Mouse (Mus musculus): ENCODE measurements around the gene Syt1. TPM values are rescaled to one million over a fixed set of nuclear protein-coding genes. Genes with fewer than 3 reads are reported as not detected.
A peak's percentile ranks its signal among the peaks of the same experiment; 100 is the strongest.

The Syt1 gene
- total RNA-seq, 2 experiments from 2014 or later: 18.2 to 30.7 TPM

- no peak for DNase-seq
Observed at GRCm38 (mm10) chr10:108577611-108578010, 433.2 kb downstream of the Syt1 start.

GRCm38 (mm10) chr10:108572764-108573163, 438.0 kb downstream of the Syt1 start:
- DNase-seq: no peak

- DNase-seq: no peak
Observed at GRCm38 (mm10) chr10:108571104-108571503, 439.7 kb downstream of the Syt1 start.

GRCm38 (mm10) chr10:108569568-108570139, 441.1 kb downstream of the Syt1 start:
- no peak for DNase-seq

- DNase-seq: no peak
Observed at GRCm38 (mm10) chr10:108568925-108569324, 441.9 kb downstream of the Syt1 start.

GRCm38 (mm10) chr10:108568136-108568535, 442.6 kb downstream of the Syt1 start:
- peak; percentile 8 for DNase-seq

DNA sequence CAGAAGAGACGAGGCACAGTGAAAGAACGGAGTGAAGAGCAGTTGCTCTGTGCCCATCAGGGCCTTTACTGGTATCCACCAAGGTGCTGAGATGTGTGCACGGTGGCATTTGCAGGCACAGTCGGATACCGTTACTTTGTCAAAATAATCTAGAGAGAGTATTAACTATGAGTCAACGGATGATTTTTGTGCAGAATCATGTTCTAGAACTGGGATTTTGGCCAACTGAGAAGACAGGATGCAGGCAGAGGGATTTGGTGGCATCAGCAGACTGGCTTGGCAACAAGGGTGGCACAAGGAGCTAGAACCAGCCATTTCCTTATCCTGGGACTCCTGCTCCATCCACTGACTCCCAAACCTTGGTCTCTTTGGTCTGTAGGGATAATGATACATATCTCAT, 443.3 kb downstream of the Syt1 start:
- no peak for DNase-seq

GRCm38 (mm10) chr10:108559607-108559908, 451.2 kb downstream of the Syt1 start:
- no peak for DNase-seq

- DNase-seq: no peak
Observed at GRCm38 (mm10) chr10:108558812-108559606, 451.8 kb downstream of the Syt1 start.

DNA sequence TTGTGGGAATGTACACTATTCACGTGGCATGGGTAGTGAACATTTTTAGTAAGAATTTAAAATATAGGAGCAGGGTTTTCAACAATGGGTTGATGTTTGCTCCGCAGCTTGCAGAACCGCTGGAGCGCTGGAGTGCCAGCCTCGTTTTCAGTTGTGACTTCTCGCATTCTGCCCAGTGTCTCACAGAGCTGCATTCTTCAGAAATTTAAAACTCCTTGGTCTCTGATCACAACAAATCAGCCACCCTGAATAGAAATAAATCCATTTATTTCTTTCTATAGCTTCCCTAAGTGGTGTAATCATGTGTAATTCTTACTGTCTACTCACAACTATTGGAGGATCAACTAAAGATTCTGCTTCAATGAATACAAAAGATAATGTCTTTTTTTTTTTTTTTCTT, 458.2 kb downstream of the Syt1 start:
- no peak for DNase-seq

- no peak for DNase-seq
Observed at GRCm38 (mm10) chr10:108545715-108546114, 465.1 kb downstream of the Syt1 start.

GRCm38 (mm10) chr10:108541555-108541954, 469.2 kb downstream of the Syt1 start:
- no peak for DNase-seq

DNA sequence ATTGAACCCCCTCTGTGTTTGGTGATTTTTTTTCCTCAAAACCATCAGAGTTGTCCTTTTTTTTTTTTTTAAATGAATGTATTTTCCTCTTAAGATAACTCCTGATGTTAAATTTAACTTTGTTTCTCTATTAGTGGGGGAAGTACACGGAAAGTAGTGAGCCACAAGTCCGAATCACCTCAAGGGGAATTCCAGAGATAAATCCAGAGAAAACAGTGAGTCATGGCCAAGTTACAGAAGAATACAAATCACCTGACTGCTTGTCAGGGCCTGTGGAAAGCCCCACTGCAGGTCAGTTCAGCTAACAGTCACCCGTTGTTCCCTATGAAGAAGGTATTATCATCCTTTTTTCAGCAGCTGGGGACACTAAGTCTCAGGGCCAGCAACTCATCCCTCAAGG, 472.2 kb downstream of the Syt1 start:
- no peak for DNase-seq

- DNase-seq: peak; percentile 38
Observed at GRCm38 (mm10) chr10:108537641-108538040, 473.1 kb downstream of the Syt1 start.

GRCm38 (mm10) chr10:108535922-108536321, 474.9 kb downstream of the Syt1 start:
- no peak for DNase-seq

GRCm38 (mm10) chr10:108534112-108534511, 476.7 kb downstream of the Syt1 start:
- DNase-seq: no peak

- DNase-seq: no peak
Observed at GRCm38 (mm10) chr10:108532916-108533315, 477.9 kb downstream of the Syt1 start.

DNA sequence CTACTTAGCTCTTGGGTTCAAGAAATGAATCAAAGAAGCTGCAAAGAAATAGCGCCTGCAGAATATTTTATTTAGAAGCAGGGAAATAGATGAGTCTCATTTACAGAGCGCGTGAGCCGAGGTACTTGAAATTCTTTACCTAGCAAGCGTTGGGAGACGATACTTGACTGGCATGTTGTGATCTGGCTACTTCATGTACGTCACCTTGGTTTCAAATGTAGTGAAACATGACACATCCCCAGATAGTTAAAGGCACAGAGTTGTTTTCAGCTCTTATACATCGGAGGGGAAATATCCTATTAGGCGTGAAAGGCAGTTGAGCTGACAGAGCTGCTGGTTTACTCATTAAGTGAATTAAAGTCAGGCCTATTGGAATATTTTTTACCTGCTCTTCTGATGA, 478.5 kb downstream of the Syt1 start:
- no peak for DNase-seq

GRCm38 (mm10) chr10:108531641-108532040, 479.1 kb downstream of the Syt1 start:
- DNase-seq: no peak

DNA sequence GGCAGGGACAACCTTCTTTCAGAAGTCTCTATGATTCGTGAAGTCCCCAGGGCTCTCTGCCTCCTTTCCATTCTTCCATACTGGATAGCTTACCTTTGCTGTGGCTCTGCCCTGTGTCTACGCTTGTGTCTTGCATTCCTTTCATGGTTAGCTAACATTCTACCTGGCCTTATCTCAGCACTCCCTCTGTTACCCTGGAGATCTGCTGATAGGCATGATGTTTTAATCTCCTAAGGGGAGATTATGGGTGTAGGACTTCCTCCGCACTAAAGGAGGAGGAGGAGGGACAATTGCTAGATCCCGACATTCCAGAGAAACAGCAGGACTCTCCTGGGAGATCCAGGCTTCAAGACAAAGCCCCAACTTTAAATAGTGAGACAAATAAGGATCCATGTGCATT, 479.7 kb downstream of the Syt1 start:
- no peak for DNase-seq

DNA sequence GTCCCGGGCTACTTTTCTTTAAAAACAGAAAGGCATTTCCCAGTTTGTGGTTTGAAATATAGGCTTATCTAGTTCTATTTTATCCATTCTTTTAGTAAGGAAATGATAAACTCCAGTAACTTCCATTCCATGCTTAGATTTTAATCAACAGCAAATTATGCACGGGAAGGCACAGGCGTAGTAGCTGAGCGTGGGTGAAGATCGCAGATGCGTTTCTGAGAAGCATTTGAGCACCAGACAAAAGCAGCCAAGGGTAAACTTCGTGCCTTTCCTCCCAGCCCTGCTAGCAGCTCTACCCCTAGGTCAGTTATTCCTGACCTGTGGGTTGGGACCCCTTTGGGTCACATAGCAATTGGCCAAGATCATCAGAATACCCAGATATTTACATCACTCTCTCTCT, 482.4 kb downstream of the Syt1 start:
- no peak for DNase-seq

- DNase-seq: no peak
Observed at GRCm38 (mm10) chr10:108525506-108525905, 485.3 kb downstream of the Syt1 start.

GRCm38 (mm10) chr10:108524306-108525029, 486.3 kb downstream of the Syt1 start:
- DNase-seq: no peak

- DNase-seq: no peak
Observed at GRCm38 (mm10) chr10:108519156-108519555, 491.6 kb downstream of the Syt1 start.

Measured in adrenal gland, postnatal 10 days (tissue).